Mouse (Mus musculus): Measurements from ENCODE around the gene Cenpp. TPM values are rescaled to one million over a fixed set of nuclear protein-coding genes. Genes with fewer than 3 reads are reported as not detected.

Gene Cenpp
- polyA plus RNA-seq, 1 experiment from 2014 or later: 28.3 TPM

DNA sequence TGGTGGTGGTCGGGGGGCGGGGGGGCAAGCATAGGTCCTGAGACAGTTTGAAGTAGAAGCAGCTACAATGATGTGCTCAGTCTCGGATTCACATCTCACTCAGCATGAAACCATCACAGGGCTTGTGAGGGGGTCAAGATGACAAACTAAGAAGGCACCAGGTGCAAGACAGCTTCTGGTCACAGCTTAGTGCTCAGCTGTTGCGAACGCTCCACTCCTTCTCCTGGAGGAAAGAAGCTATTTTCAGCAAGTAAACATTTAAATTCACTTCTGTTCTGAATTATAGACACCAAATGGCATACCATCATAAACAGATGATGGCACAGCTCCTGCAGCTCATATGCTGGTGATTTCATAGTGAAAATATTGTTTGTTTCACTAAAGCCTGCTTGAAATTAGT lies 167.2 kb downstream of the Cenpp start:
- Histone ChIP-seq H3K4me3 (ENCODE audit: low read depth, low read length) (no peak overlapping the region), H3K27ac (ENCODE audit: low read depth) (no peak overlapping the region), H3K9ac (ENCODE audit: low read length) (no peak overlapping the region), H3K4me1 (replicated peaks; ENCODE audit: control insufficient read depth, insufficient read depth, low read length) (no peaks in the 10 kb centered on the region), H3K4me2 (ENCODE audit: low read length) (no peak overlapping the region), H3K36me3 (ENCODE audit: control insufficient read depth, insufficient read depth, low read length) (no peaks in the 10 kb centered on the region), H3K9me3 (ENCODE audit: control insufficient read depth, low read length) (no peaks in the 10 kb centered on the region), H3K27me3 (replicated peaks; ENCODE audit: control insufficient read depth, insufficient read depth, low read length) (no peaks in the 10 kb centered on the region)
- WGBS: 73% methylated on average over 5 of the region's 5 CpGs
- DNase-seq (ENCODE audit: low spot score): no peak
- no peak for ATAC-seq (replicated peaks; ENCODE audit: low FRiP score, low TSS enrichment, low read depth)

- no peak for DNase-seq (ENCODE audit: low spot score)
- H3K4me3 ChIP-seq (ENCODE audit: low read depth, low read length): no peak overlapping the region
- H3K9ac ChIP-seq (ENCODE audit: low read length): no peak overlapping the region
- no peaks in the 10 kb centered on the region for H3K9me3 ChIP-seq (ENCODE audit: control insufficient read depth, low read length)
- no peak for ATAC-seq (replicated peaks; ENCODE audit: low FRiP score, low TSS enrichment, low read depth)
- peaks cover 8% of the 10 kb centered on the region for H3K4me1 ChIP-seq (replicated peaks; ENCODE audit: control insufficient read depth, insufficient read depth, low read length)
- no peak overlapping the region for H3K4me2 ChIP-seq (ENCODE audit: low read length)
- no peaks in the 10 kb centered on the region for H3K36me3 ChIP-seq (ENCODE audit: control insufficient read depth, insufficient read depth, low read length)
- WGBS: 52% methylated on average over 5 of the region's 5 CpGs
- no peaks in the 10 kb centered on the region for H3K27me3 ChIP-seq (replicated peaks; ENCODE audit: control insufficient read depth, insufficient read depth, low read length)
- H3K27ac ChIP-seq (ENCODE audit: low read depth): peak overlapping the region; percentile 84
Observed at GRCm38 (mm10) chr13:49480551-49480950, 172.0 kb downstream of the Cenpp start.

DNA sequence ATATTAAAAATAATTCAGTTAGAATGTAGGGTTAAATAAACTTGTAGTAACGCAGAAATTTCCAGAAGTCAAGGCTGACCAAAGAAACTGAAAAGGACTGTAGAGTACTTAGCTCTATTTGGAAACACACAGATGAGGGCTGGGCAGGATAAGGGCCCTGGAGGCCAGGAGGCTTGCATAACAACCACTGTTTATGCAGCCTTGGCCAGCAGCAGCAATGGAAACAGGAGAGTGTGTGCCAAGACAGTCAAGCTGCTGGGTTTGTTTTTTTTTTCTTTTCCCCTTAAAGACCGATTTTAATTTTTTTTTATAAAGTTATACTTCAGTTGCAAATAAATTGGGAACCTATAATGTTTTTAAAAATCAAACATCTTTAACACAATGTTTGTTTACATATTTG lies 172.5 kb downstream of the Cenpp start:
- Histone ChIP-seq H3K9ac (ENCODE audit: low read length) (no peak overlapping the region), H3K27me3 (replicated peaks; ENCODE audit: control insufficient read depth, insufficient read depth, low read length) (no peaks in the 10 kb centered on the region), H3K27ac (ENCODE audit: low read depth) (peak overlapping the region; percentile 84), H3K36me3 (ENCODE audit: control insufficient read depth, insufficient read depth, low read length) (no peaks in the 10 kb centered on the region), H3K4me1 (replicated peaks; ENCODE audit: control insufficient read depth, insufficient read depth, low read length) (peaks cover 8% of the 10 kb centered on the region), H3K4me2 (ENCODE audit: low read length) (no peak overlapping the region), H3K4me3 (ENCODE audit: low read depth, low read length) (no peak overlapping the region), H3K9me3 (ENCODE audit: control insufficient read depth, low read length) (no peaks in the 10 kb centered on the region)
- ATAC-seq (replicated peaks; ENCODE audit: low FRiP score, low TSS enrichment, low read depth) (no peak), DNase-seq (ENCODE audit: low spot score) (no peak)
- 44% methylated on average over 2 of the region's 2 CpGs for WGBS

GRCm38 (mm10) chr13:49479399-49479798 lies 173.2 kb downstream of the Cenpp start:
- Histone ChIP-seq H3K4me1 (replicated peaks; ENCODE audit: control insufficient read depth, insufficient read depth, low read length) (peaks cover 8% of the 10 kb centered on the region), H3K4me3 (ENCODE audit: low read depth, low read length) (no peak overlapping the region), H3K27me3 (replicated peaks; ENCODE audit: control insufficient read depth, insufficient read depth, low read length) (no peaks in the 10 kb centered on the region), H3K9ac (ENCODE audit: low read length) (no peak overlapping the region), H3K27ac (ENCODE audit: low read depth) (peak overlapping the region; percentile 40), H3K9me3 (ENCODE audit: control insufficient read depth, low read length) (no peaks in the 10 kb centered on the region), H3K36me3 (ENCODE audit: control insufficient read depth, insufficient read depth, low read length) (no peaks in the 10 kb centered on the region), H3K4me2 (ENCODE audit: low read length) (no peak overlapping the region)
- DNase-seq (ENCODE audit: low spot score): no peak
- ATAC-seq (replicated peaks; ENCODE audit: low FRiP score, low TSS enrichment, low read depth): no peak
- WGBS: 69% methylated on average over 4 of the region's 4 CpGs

- Histone ChIP-seq H3K4me1 (replicated peaks; ENCODE audit: control insufficient read depth, insufficient read depth, low read length) (peaks cover 8% of the 10 kb centered on the region), H3K9ac (ENCODE audit: low read length) (no peak overlapping the region), H3K4me2 (ENCODE audit: low read length) (no peak overlapping the region), H3K36me3 (ENCODE audit: control insufficient read depth, insufficient read depth, low read length) (no peaks in the 10 kb centered on the region), H3K27me3 (replicated peaks; ENCODE audit: control insufficient read depth, insufficient read depth, low read length) (no peaks in the 10 kb centered on the region), H3K4me3 (ENCODE audit: low read depth, low read length) (no peak overlapping the region), H3K27ac (ENCODE audit: low read depth) (no peak overlapping the region; the same call in 1 of the 2 replicates), H3K9me3 (ENCODE audit: control insufficient read depth, low read length) (no peaks in the 10 kb centered on the region)
- ATAC-seq (replicated peaks; ENCODE audit: low FRiP score, low TSS enrichment, low read depth) (no peak), DNase-seq (ENCODE audit: low spot score) (no peak)
- 88% methylated on average over 6 of the region's 6 CpGs for WGBS
Observed at GRCm38 (mm10) chr13:49478851-49479374, 173.7 kb downstream of the Cenpp start.

- DNase-seq (ENCODE audit: low spot score): no peak
Observed at GRCm38 (mm10) chr13:49477887-49478286, 174.7 kb downstream of the Cenpp start.

DNA sequence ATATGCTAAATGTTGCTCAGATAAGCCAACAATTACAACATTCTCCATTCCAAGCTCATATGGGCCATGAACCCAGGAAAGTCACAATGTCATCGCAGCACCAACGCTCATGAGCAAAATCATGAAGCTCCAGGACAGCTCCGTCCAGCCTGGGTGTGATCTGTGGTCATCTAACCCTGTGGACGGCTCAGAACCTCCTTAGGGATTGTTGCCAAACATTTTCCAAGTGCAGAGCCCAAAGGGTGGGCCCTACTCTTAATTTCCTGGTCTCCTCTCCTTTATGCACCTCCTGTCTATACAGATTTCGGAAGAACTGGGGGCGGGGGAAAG lies 179.9 kb downstream of the Cenpp start:
- Histone ChIP-seq H3K27ac (ENCODE audit: low read depth) (no peak overlapping the region), H3K4me2 (ENCODE audit: low read length) (no peak overlapping the region), H3K4me3 (ENCODE audit: low read depth, low read length) (no peak overlapping the region), H3K4me1 (replicated peaks; ENCODE audit: control insufficient read depth, insufficient read depth, low read length) (peaks cover 2% of the 10 kb centered on the region; the same call in 1 of the 2 replicates), H3K36me3 (ENCODE audit: control insufficient read depth, insufficient read depth, low read length) (no peaks in the 10 kb centered on the region), H3K27me3 (replicated peaks; ENCODE audit: control insufficient read depth, insufficient read depth, low read length) (no peaks in the 10 kb centered on the region), H3K9me3 (ENCODE audit: control insufficient read depth, low read length) (no peaks in the 10 kb centered on the region), H3K9ac (ENCODE audit: low read length) (no peak overlapping the region)
- no peak for DNase-seq (ENCODE audit: low spot score)
- ATAC-seq (replicated peaks; ENCODE audit: low FRiP score, low TSS enrichment, low read depth): no peak
- WGBS: 92% methylated on average over 6 of the region's 6 CpGs

More at GRCm38 (mm10) chr13:49477887-49478286, 174.7 kb downstream of the Cenpp start:
- H3K4me1 ChIP-seq (replicated peaks; ENCODE audit: control insufficient read depth, insufficient read depth, low read length): peaks cover 8% of the 10 kb centered on the region
- H3K36me3 ChIP-seq (ENCODE audit: control insufficient read depth, insufficient read depth, low read length): no peaks in the 10 kb centered on the region
- H3K27ac ChIP-seq (ENCODE audit: low read depth): peak overlapping the region; percentile 66; the same call in 1 of the 2 replicates
- H3K4me3 ChIP-seq (ENCODE audit: low read depth, low read length): no peak overlapping the region
- no peak overlapping the region for H3K4me2 ChIP-seq (ENCODE audit: low read length)
- no peaks in the 10 kb centered on the region for H3K27me3 ChIP-seq (replicated peaks; ENCODE audit: control insufficient read depth, insufficient read depth, low read length)
- ATAC-seq (replicated peaks; ENCODE audit: low FRiP score, low TSS enrichment, low read depth): no peak
- H3K9ac ChIP-seq (ENCODE audit: low read length): no peak overlapping the region
- H3K9me3 ChIP-seq (ENCODE audit: control insufficient read depth, low read length): no peaks in the 10 kb centered on the region
- 47% methylated on average over 3 of the region's 3 CpGs for WGBS

DNA sequence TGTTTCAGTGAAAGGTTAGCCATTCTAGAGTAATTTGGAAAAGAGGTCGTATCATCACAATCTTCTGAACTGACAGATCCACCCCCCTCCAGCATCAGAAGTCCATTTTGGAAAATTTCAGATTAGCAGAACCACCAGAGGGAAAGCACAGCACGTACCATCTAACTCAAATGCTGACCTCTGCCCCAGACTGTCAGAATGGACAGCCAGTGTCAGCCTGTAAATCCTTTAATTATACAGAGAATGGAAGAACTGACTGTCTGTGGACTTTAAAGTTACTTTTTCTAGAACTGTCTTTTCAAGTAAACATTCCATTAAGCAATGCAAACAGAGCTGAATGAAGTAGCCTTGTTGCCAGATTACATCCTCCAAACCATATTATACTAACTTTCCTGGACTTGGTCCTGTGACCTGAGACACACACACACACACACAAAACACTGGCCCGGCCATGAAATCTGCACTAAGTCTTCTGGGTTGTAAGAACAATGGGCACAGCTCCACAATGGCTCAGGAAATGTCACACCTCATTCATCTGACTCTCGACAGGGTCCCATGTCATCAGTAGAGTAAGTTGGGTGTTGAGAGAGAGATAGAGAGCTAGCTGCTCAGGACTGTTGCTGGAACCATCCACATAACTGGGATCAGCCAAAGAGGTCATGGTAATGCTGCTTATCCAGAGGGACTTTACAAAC lies 180.5 kb downstream of the Cenpp start:
- no peaks in the 10 kb centered on the region; the same call in 1 of the 2 replicates for H3K4me1 ChIP-seq (replicated peaks; ENCODE audit: control insufficient read depth, insufficient read depth, low read length)
- DNase-seq (ENCODE audit: low spot score): no peak

DNA sequence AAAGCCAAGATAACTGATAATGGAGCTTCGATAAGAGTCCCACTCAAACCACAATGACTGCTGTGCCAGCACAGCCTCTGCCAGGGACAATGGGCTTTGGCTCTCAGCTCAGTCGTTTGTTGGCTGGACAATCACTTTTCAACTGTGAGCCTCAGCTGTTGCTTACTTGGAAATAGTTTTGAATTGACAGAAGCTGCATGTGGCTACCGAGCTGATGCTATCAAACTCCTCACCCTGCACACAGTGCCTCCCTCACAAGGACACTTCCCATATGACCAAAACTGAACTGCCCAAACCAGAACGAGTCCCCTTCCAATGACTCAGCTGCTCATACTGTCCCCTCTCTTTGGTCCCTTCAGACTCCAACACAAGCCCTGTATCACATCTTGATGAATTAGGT lies 181.8 kb downstream of the Cenpp start:
- no peak overlapping the region for H3K4me2 ChIP-seq (ENCODE audit: low read length)
- WGBS: 78% methylated on average over 4 of the region's 4 CpGs
- no peak for ATAC-seq (replicated peaks; ENCODE audit: low FRiP score, low TSS enrichment, low read depth)
- H3K4me1 ChIP-seq (replicated peaks; ENCODE audit: control insufficient read depth, insufficient read depth, low read length): no peaks in the 10 kb centered on the region; the same call in 1 of the 2 replicates
- H3K4me3 ChIP-seq (ENCODE audit: low read depth, low read length): no peak overlapping the region
- no peaks in the 10 kb centered on the region for H3K36me3 ChIP-seq (ENCODE audit: control insufficient read depth, insufficient read depth, low read length)
- H3K9me3 ChIP-seq (ENCODE audit: control insufficient read depth, low read length): no peaks in the 10 kb centered on the region
- DNase-seq (ENCODE audit: low spot score): no peak
- H3K27me3 ChIP-seq (replicated peaks; ENCODE audit: control insufficient read depth, insufficient read depth, low read length): no peaks in the 10 kb centered on the region
- H3K9ac ChIP-seq (ENCODE audit: low read length): no peak overlapping the region
- no peak overlapping the region for H3K27ac ChIP-seq (ENCODE audit: low read depth)

More for the DNA sequence above, 180.5 kb downstream of the Cenpp start:
- no peak overlapping the region for H3K9ac ChIP-seq (ENCODE audit: low read length)
- whole genome bisulfite sequencing: 66% methylated on average over 4 of the region's 4 CpGs
- no peak overlapping the region for H3K27ac ChIP-seq (ENCODE audit: low read depth)
- ATAC-seq (replicated peaks; ENCODE audit: low FRiP score, low TSS enrichment, low read depth): no peak
- no peak overlapping the region for H3K4me3 ChIP-seq (ENCODE audit: low read depth, low read length)
- no peaks in the 10 kb centered on the region for H3K27me3 ChIP-seq (replicated peaks; ENCODE audit: control insufficient read depth, insufficient read depth, low read length)
- H3K9me3 ChIP-seq (ENCODE audit: control insufficient read depth, low read length): no peaks in the 10 kb centered on the region
- no peak overlapping the region for H3K4me2 ChIP-seq (ENCODE audit: low read length)
- no peaks in the 10 kb centered on the region for H3K36me3 ChIP-seq (ENCODE audit: control insufficient read depth, insufficient read depth, low read length)

Measured in intestine, embryonic 14.5 days (tissue).